Mouse (Mus musculus): Measurements from ENCODE around the gene Hoxc9.

DNA sequence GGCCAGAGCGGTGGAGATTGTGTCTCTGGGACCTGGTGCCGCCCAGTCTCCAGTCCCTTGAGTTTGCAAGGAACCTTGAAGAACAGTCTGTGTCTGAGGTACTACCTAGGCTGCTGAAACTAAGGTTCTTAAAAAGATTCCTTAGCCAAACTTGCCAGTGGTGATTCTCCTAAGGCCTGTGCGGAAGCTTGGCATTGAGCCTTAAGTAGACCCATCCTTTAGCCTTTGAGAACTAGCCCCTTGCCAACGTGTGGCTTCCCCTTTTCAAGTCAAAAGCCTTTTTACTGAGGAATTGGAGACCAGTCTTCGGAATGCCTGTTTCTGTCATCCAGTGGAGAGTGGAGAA, 32.8 kb upstream of the Hoxc9 start:
- TF ChIP-seq CTCF (IDR thresholded peaks at IDR 0.05; ENCODE audit: extremely low read depth, insufficient read length, insufficient replicate concordance, low read depth, low read length) = no peak
- TF ChIP-seq POLR2A (IDR thresholded peaks at IDR 0.05; ENCODE audit: low read depth, low read length) = no peak

All from small intestine, adult 2 months (tissue).